ENCODE assay signal across 28 mouse cellular contexts in genomic region chr5:126964577-126964976, GRCm38 (mm10).
A peak's percentile ranks its signal among the peaks of the same experiment; 100 is the strongest.
DNase-seq lines count a peak whose midpoint lies in the region; ATAC-seq and TF ChIP-seq lines count a peak whose summit lies in the region.
"Had no signal": no experiment of that assay in that cellular context is flagged by ENCODE, and none has a peak within 500 bp of the region (broad histone marks: within the 10 kb centered on the region; RNA-seq: fewer than 3 reads in every experiment).

No protein-coding gene starts in this region.

- TF ChIP-seq EP300 in heart, adult 2 months (IDR thresholded peaks at IDR 0.05; ENCODE audit: insufficient read depth, low read depth, low read length), result no peak
- no peak for TF ChIP-seq EP300 in liver, embryonic 14.5 days (IDR thresholded peaks at IDR 0.05; ENCODE audit: low read depth)
- TF ChIP-seq EP300 in stomach, postnatal 0 days (optimal IDR thresholded peaks at IDR 0.05), result no peak

- DNase-seq in heart, adult 2 months, result no peak
- no peak for DNase-seq in heart, adult 8-10 months (ENCODE audit: low spot score)
- DNase-seq in liver, embryonic 14.5 days (ENCODE audit: low read depth in 3 of 3, low spot score in 3 of 3), result no peak
- peak; percentile 7 for DNase-seq in thymus, postnatal 4 days
- DNase-seq in thymus, postnatal 14 days, result no peak
- DNase-seq in stomach, postnatal 0 days (ENCODE audit: low spot score), result no peak
- DNase-seq in left cerebral cortex, postnatal 4 days, result no peak
- DNase-seq: adrenal gland, postnatal 25 days; cerebellum, adult 11-12 months; cerebellum, adult 9-11 months; gastrocnemius, postnatal 14 days; heart, postnatal 10 days; kidney, adult 18-20 months; kidney, postnatal 25 days; lung, postnatal 4 days; midbrain, embryonic 14.5 days; retina, postnatal 1 day; right cerebral cortex, postnatal 14 days; thymus, adult 18-20 months; thymus, postnatal 36 days had no signal

- peak; percentile 20; the same call in 1 of the 2 replicates for TF ChIP-seq CTCF in heart, adult 2 months (IDR thresholded peaks at IDR 0.05)
- peak; percentile 34; the same call in 1 of the 2 replicates for TF ChIP-seq CTCF in liver, embryonic 14.5 days (IDR thresholded peaks at IDR 0.05; ENCODE audit: low read depth)
- peak; percentile 20 for TF ChIP-seq CTCF in stomach, postnatal 0 days (IDR thresholded peaks at IDR 0.05; ENCODE audit: low read depth)

- H3K27ac ChIP-seq in heart, adult 2 months, result no peak overlapping the region
- H3K27ac ChIP-seq in liver, embryonic 14.5 days, result no peak overlapping the region
- no peak overlapping the region for H3K27ac ChIP-seq in liver, embryonic 12.5 days
- no peak overlapping the region for H3K27ac ChIP-seq in stomach, postnatal 0 days (replicated peaks)
- H3K27ac ChIP-seq: heart, embryonic 13.5 days; hindbrain, embryonic 15.5 days; kidney, embryonic 15.5 days; limb, embryonic 12.5 days; liver, embryonic 15.5 days; neural tube, embryonic 15.5 days had no signal

- no peaks in the 10 kb centered on the region for H3K79me2 ChIP-seq in heart, adult 2 months (replicated peaks; ENCODE audit: control insufficient read depth, insufficient read depth, low read length)

- intact Hi-C loops in heart, adult 2 months (cut with DNase I), result no loop called here
- intact Hi-C loops in left cerebral cortex, postnatal 4 days (cut with DNase I), result no loop called here

- H3K36me3 ChIP-seq in heart, adult 2 months (ENCODE audit: control insufficient read depth, insufficient read depth, low read length), result no peaks in the 10 kb centered on the region
- no peaks in the 10 kb centered on the region for H3K36me3 ChIP-seq in liver, embryonic 14.5 days (replicated peaks; ENCODE audit: control insufficient read depth, insufficient read depth, low read depth)
- H3K36me3 ChIP-seq in liver, embryonic 12.5 days, result no peaks in the 10 kb centered on the region
- H3K36me3 ChIP-seq in stomach, postnatal 0 days (ENCODE audit: control insufficient read depth, insufficient read depth, low read length), result no peaks in the 10 kb centered on the region
- H3K36me3 ChIP-seq: heart, embryonic 13.5 days; hindbrain, embryonic 15.5 days; kidney, embryonic 15.5 days; limb, embryonic 12.5 days; liver, embryonic 15.5 days; neural tube, embryonic 15.5 days had no signal

- whole genome bisulfite sequencing in heart, adult 2 months, result 79% methylated on average over 4 of the region's 4 CpGs
- WGBS in liver, embryonic 14.5 days (ENCODE audit: insufficient replicate concordance), result 62% methylated on average over 4 of the region's 4 CpGs
- WGBS in liver, embryonic 12.5 days (ENCODE audit: insufficient replicate concordance), result 70% methylated on average over 4 of the region's 4 CpGs
- WGBS in stomach, postnatal 0 days, result 88% methylated on average over 4 of the region's 4 CpGs

- no peak overlapping the region for H3K4me3 ChIP-seq in heart, adult 2 months
- no peak overlapping the region for H3K4me3 ChIP-seq in liver, embryonic 14.5 days (ENCODE audit: insufficient read depth in 1 of 2, low read depth in 2 of 2, low read length in 2 of 2)
- H3K4me3 ChIP-seq in liver, embryonic 12.5 days, result no peak overlapping the region
- H3K4me3 ChIP-seq in stomach, postnatal 0 days (ENCODE audit: low read depth, low read length), result no peak overlapping the region
- H3K4me3 ChIP-seq: erythroblast, embryonic 14.5 days; heart, embryonic 13.5 days; hindbrain, embryonic 15.5 days; kidney, embryonic 15.5 days; limb, embryonic 12.5 days; liver, embryonic 15.5 days; neural tube, embryonic 15.5 days had no signal

- no peak overlapping the region for H3K4me2 ChIP-seq in liver, embryonic 14.5 days (ENCODE audit: low read depth)
- no peak overlapping the region for H3K4me2 ChIP-seq in liver, embryonic 12.5 days
- H3K4me2 ChIP-seq in stomach, postnatal 0 days (replicated peaks; ENCODE audit: low read depth), result no peak overlapping the region
- H3K4me2 ChIP-seq: heart, embryonic 13.5 days; hindbrain, embryonic 15.5 days; kidney, embryonic 15.5 days; limb, embryonic 12.5 days; liver, embryonic 15.5 days; neural tube, embryonic 15.5 days had no signal

- no peak for TF ChIP-seq POLR2A in heart, adult 2 months (IDR thresholded peaks at IDR 0.05; ENCODE audit: insufficient read depth, low read depth, low read length)

- H3K9ac ChIP-seq in heart, adult 2 months (ENCODE audit: low read depth, low read length), result no peak overlapping the region
- no peak overlapping the region for H3K9ac ChIP-seq in liver, embryonic 14.5 days (replicated peaks)
- no peak overlapping the region for H3K9ac ChIP-seq in liver, embryonic 12.5 days
- H3K9ac ChIP-seq in stomach, postnatal 0 days (ENCODE audit: low read length), result no peak overlapping the region
- H3K9ac ChIP-seq: heart, embryonic 13.5 days; hindbrain, embryonic 15.5 days; kidney, embryonic 15.5 days; limb, embryonic 12.5 days; liver, embryonic 15.5 days; neural tube, embryonic 15.5 days had no signal

- H3K27me3 ChIP-seq in heart, adult 2 months (ENCODE audit: control insufficient read depth, insufficient read depth, low read length), result no peaks in the 10 kb centered on the region
- no peaks in the 10 kb centered on the region for H3K27me3 ChIP-seq in liver, embryonic 14.5 days (ENCODE audit: control insufficient read depth, insufficient read depth, low read length)
- H3K27me3 ChIP-seq in liver, embryonic 12.5 days (replicated peaks), result no peaks in the 10 kb centered on the region
- no peaks in the 10 kb centered on the region for H3K27me3 ChIP-seq in stomach, postnatal 0 days (ENCODE audit: control insufficient read depth, insufficient read depth, low read length)
- H3K27me3 ChIP-seq: heart, embryonic 13.5 days; hindbrain, embryonic 15.5 days; kidney, embryonic 15.5 days; limb, embryonic 12.5 days; liver, embryonic 15.5 days; neural tube, embryonic 15.5 days had no signal

- no peaks in the 10 kb centered on the region for H3K4me1 ChIP-seq in heart, adult 2 months (ENCODE audit: control insufficient read depth, insufficient read depth, low read length)
- no peaks in the 10 kb centered on the region for H3K4me1 ChIP-seq in liver, embryonic 14.5 days (replicated peaks; ENCODE audit: control insufficient read depth in 2 of 2, insufficient read depth in 2 of 2, low read length in 1 of 2)
- no peaks in the 10 kb centered on the region for H3K4me1 ChIP-seq in liver, embryonic 12.5 days
- H3K4me1 ChIP-seq in stomach, postnatal 0 days (replicated peaks; ENCODE audit: control insufficient read depth, insufficient read depth), result no peaks in the 10 kb centered on the region
- H3K4me1 ChIP-seq: heart, embryonic 13.5 days; hindbrain, embryonic 15.5 days; kidney, embryonic 15.5 days; limb, embryonic 12.5 days; liver, embryonic 15.5 days; neural tube, embryonic 15.5 days had no signal

- H3K9me3 ChIP-seq in liver, embryonic 14.5 days (ENCODE audit: control insufficient read depth, low read length), result no peaks in the 10 kb centered on the region; the same call in 1 of the 2 replicates
- peaks cover 13% of the 10 kb centered on the region; the same call in 1 of the 2 replicates for H3K9me3 ChIP-seq in liver, embryonic 12.5 days (replicated peaks)
- no peaks in the 10 kb centered on the region for H3K9me3 ChIP-seq in stomach, postnatal 0 days (ENCODE audit: control insufficient read depth, low read length)
- H3K9me3 ChIP-seq: hindbrain, embryonic 15.5 days; liver, embryonic 15.5 days; neural tube, embryonic 15.5 days had no signal

- no peak for ATAC-seq in liver, embryonic 14.5 days (ENCODE audit: insufficient read depth)
- ATAC-seq in liver, embryonic 12.5 days, result no peak
- no peak for ATAC-seq in stomach, postnatal 0 days (ENCODE audit: low FRiP score, low TSS enrichment)
